Mouse (Mus musculus): ENCODE results near the gene Hoxc10.

Hoxc10 gene

DNA sequence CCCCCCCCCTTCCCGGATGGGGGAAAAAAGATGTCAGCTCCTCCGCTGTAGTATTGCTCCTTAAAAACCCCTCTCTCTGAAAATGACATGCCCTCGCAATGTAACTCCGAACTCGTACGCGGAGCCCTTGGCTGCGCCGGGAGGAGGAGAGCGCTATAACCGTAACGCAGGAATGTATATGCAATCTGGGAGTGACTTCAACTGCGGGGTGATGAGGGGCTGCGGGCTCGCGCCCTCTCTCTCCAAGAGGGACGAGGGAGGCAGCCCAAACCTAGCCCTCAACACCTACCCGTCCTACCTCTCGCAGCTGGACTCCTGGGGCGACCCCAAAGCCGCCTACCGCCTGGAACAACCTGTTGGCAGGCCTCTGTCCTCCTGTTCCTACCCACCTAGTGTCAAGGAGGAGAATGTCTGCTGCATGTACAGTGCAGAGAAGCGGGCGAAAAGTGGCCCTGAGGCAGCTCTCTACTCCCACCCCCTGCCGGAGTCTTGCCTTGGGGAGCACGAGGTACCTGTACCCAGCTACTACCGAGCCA lies at the start of gene Hoxc10:
Gene Hoxc10 (plus strand): TSS at position 21 of the 536 bp plus-strand sequence.
- DNase-seq: no peak

DNA sequence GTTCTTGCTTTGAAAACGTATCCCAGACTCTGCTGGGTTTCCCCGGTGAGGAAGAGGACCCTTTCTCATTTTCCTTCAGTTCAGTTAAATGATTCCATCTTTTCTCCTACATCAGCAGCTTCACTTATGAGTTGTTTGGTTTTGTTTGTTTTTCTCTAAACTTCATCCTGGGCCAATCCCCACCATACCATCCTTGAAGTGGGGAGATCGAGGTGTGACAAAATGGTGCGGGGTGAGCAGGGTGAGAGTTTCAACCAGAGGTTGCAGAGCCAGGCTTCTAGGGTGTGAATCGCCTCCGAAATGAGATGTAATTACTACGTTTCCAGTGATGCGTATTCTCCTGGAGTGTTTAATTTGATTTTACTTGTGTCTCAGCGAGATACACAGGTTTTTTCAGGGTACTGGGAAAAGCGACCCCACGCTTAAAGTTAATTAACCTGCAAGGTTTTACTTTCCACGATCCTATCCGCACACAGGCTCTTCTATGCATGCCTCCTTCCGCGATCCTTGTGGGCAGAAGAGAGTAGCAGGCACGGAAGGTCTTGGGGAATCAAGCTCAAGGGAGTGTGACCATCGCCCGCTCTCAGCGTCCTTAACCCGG lies 48.5 kb upstream of the Hoxc10 start:
- DNase-seq: no peak

DNA sequence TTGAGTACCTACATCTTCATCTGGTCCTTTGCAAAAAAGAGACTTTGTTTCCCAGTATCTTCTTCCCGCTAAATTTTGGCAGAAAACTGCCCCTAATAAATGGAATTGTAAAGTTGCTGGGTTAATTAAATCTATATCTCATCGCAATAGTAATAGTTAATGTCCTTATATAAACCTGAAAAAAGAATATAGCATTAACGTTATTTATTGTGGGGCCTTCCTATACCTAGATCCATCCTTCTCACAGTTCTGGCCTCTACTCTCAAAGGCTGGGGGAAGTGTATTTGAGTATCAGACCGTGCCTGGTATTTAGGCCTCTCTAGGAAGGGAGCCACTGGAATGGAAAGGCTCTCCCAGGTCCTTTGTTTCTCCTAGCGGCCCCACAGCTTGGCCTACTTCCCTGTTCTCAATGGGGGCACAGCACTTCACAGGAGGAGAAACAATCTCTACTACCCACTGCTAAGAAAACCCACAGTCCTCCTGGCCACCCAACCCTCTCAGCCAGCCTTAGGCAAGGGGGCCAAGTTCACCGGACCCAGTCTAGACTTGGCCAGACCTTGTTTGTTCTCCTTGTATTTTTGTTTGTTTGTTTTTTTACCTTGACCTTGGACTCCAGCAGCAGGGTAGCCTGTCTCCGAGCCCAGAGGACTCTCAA lies 47.9 kb upstream of the Hoxc10 start:
- DNase-seq: no peak

DNA sequence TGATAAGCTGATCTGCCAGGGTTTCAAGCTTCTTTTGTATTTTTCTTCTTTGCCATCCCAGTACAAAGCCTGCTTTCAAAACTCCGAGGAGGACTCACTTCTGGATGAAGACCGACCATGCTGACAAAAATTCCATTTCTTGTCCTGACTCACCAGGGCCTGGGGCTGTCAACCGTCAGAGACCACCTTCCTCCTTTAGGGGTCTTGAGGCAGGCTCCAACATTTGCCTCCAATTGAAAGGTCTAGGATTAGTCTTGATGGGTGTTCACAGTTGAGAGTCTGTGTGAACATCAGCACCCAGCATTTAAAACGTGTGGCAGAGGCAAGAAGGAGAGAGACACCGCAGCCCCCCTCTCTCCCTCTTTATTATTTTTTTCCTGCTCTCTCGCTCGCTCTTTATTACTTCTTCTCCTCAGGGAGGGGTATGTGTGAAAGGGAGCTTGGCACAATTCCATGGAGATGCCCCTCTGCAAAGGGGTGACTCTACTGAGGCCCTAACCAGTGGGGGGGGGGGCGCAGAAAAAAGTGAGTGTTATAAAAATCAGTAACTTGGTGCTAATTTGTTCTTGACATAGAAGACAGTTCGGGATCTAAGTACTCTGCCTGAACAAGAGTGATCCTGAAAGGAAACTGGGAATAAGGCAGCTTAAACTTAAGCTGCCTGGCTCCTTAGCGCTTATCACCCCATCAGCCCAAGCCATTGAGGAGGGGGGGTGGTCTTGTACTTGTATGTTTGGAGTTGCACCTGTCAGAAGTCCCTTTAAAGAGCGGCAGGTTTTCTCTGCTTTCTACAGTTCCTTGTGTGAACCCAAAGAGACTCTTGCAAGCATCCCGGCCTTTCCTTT lies 47.0 kb upstream of the Hoxc10 start:
- no peak for DNase-seq

GRCm38 (mm10) chr15:102920619-102921018 lies 46.0 kb upstream of the Hoxc10 start:
- DNase-seq: no peak

- no peak for DNase-seq
These were observed 45.3 kb upstream of the Hoxc10 start, which contains the start of gene Hoxc13 for GRCm38 (mm10) chr15:102921053-102922011. Gene Hoxc13 (plus strand): TSS chr15:102921103.

DNA sequence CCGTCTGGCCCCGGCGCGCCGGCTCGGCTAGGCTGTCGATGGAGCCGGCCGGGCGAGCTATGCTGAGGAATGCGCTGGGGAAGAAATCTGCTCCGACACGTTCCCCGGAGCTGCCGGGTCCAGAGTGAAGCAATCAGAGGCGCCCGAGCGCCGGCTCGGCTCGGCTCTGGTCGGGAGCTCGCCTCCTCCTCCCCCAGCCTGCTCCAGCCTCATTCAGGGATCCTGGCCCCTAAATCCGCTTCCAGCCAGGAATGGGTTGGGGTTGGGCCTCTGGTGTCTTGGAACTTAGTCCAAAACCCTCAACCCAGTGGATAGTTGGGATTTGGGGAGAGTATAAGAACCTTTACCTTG lies 44.6 kb upstream of the Hoxc10 start:
- no peak for DNase-seq

DNA sequence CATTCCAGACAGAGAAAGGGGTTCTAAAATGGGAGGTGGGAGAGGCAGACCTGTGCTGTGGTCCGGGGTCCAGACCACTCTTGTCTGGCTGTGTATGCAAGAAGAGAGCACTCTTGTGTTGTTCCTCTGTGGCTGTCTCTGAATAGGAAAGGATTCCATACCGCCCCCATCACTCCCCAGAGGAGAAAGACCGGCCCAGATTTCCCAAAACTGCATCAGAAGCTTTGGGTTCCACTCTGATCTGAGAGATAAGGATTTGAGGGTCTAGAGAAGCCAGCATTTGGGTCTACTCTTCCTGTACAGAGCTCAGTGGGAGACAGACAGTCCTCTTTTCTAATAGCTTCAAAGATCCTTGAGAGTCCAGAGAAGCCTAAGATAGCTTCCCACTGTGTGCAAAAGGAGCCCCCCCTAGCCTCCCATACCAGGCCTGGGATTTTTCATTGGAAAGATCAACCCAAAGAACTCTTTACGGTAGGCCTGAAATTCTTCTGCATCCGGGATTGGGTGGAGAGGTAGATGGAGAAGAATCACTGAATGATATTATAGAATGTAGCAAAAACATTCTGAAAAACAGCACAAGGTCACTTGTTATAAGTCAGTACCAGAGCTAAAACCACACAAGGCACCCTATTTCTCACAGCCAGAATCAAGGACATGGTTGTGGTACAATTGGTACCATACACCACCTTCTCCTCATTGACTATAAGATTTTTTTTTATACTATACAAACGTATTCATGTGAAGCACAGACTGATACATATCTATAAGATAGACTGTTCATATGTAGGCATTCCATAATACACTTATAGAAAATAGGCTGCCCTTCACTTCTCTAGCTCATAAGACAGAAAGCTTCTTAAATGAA lies 43.7 kb upstream of the Hoxc10 start:
- DNase-seq: no peak

- DNase-seq: no peak
These were observed 39.5 kb upstream of the Hoxc10 start for GRCm38 (mm10) chr15:102927032-102927645.

DNA sequence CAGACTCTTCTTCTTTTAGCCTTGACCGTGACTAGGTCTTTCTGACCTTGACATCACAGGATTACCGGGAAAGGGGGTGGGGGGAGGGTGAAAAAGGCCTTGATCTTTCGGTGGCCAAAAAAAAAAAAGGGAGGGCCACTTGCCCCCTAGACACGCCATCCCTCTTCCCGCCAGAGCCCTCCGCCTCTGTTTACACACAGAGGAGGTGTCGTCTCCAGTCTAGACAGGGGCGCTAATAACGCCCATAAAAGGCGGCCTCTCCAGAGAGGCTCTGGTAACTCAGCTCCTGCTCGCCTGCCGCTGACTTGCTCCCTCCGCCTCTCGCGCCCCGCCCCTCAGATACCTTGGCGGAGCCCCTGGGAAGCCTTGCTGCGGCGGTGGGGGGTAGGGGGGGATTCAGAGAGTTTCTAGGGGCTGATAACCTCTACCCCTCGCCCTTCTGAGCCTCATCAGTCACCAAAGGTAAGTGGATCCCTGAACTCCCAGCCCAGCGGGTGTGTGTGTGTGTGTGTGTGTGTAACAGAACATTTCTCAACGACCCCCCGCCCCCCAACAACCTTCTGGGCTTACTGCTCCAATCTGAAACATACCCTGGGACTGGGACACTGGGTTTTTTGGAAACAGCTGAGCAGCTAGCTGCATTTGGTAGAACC lies 34.8 kb upstream of the Hoxc10 start:
- no peak for DNase-seq

DNA sequence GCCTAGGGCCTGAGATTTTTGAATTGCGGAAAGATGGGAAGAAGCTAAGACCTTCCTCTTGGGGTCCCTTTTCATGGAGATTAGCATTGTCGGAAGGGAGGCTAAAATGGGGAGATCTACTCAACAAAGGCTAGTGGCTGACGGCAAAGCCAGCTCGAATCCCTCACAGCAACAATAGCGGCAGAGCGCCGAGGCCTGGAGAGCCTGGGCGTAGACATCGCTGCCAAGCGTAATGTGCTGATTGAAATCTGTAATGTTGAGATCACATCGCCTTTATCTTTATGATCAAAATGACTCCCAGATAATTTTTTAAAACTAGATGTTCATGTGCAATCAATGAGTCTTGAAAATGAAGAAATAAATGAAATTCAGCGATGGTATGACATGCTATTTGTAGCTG lies 32.2 kb upstream of the Hoxc10 start:
- DNase-seq: no peak

GRCm38 (mm10) chr15:102934897-102935296 lies 31.7 kb upstream of the Hoxc10 start:
- DNase-seq: no peak

- DNase-seq: no peak
These were observed 30.2 kb upstream of the Hoxc10 start, which contains the start of gene Hoxc12 for GRCm38 (mm10) chr15:102936279-102936972. Gene Hoxc12 (plus strand): TSS chr15:102936757.

GRCm38 (mm10) chr15:102937036-102937666 lies 29.4 kb upstream of the Hoxc10 start:
- no peak for DNase-seq

- no peak for DNase-seq
These were observed 27.1 kb upstream of the Hoxc10 start for GRCm38 (mm10) chr15:102939256-102940155.

DNA sequence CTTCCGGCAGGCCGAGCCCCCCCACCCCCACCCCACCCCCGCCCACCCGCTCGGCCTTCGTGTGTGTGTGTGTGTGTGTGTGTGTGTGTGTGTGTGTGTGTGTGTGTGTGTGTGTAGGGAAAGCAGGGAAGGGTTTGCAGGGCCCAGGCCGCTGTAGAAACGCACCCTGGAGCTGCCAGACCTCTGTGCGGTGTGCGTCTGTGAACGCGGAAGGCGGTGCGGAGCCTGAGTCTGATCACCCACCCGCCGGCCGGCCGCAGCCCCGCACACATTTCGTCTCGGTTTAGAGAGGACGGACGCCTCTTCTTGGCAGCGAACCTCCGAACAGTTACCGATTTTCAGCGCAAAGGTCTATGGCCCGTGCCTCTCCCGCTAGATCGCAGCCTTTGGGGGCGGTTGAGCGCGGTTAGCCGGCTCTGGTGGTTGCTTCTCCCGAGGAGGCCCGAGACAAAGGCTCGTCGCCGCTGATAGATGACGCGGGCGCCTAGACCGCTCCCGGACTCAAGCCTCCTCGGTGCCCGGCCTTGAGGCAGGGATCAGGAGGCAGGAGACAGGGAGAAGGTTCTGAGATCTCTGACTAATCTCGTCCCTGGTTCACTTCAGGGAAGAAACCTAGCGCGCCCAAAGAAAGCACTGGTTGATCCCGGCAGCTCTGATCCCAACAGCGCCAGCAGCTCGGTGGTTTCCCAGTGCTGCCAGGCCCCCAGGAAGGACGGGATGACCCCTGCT lies 23.7 kb upstream of the Hoxc10 start:
- DNase-seq: no peak

GRCm38 (mm10) chr15:102943468-102943813 lies 23.2 kb upstream of the Hoxc10 start:
- DNase-seq: no peak
